Mouse (Mus musculus) stomach, postnatal 0 days (tissue): ENCODE measurements at regions not wholly inside any gene's neighbourhood (a gene's known extent, or its start where the extent isn't known, plus 50 kb on each side); places are given as distances from the start of the nearest gene placed in this dataset.

ENCODE experiments used
- CTCF ChIP-seq: IDR thresholded peaks from 2 replicates; pipeline ENCODE4 v1.5.1; 2016; ENCODE audit warnings: antibody characterized with exemption, low read depth, mild to moderate bottlenecking, moderate library complexity
- EP300 ChIP-seq: optimal IDR thresholded peaks from 2 replicates; pipeline ENCODE3; 2016; ENCODE audit warnings: antibody characterized with exemption

GRCm38 (mm10) chr13:107458730-107459129 is 436.8 kb upstream of the Kif2a start:
- TF ChIP-seq CTCF (no peak), EP300 (no peak)
